Mouse (Mus musculus) testis, postnatal 14 days (tissue): ENCODE results near the gene Abcc4.
A peak's percentile ranks its signal among the peaks of the same experiment; 100 is the strongest.

Experiments
- DNase-seq: peaks from one replicate; pipeline ENCODE4 v3.0.0; 2021; ENCODE audit warnings: low spot score

Abcc4 gene

DNA sequence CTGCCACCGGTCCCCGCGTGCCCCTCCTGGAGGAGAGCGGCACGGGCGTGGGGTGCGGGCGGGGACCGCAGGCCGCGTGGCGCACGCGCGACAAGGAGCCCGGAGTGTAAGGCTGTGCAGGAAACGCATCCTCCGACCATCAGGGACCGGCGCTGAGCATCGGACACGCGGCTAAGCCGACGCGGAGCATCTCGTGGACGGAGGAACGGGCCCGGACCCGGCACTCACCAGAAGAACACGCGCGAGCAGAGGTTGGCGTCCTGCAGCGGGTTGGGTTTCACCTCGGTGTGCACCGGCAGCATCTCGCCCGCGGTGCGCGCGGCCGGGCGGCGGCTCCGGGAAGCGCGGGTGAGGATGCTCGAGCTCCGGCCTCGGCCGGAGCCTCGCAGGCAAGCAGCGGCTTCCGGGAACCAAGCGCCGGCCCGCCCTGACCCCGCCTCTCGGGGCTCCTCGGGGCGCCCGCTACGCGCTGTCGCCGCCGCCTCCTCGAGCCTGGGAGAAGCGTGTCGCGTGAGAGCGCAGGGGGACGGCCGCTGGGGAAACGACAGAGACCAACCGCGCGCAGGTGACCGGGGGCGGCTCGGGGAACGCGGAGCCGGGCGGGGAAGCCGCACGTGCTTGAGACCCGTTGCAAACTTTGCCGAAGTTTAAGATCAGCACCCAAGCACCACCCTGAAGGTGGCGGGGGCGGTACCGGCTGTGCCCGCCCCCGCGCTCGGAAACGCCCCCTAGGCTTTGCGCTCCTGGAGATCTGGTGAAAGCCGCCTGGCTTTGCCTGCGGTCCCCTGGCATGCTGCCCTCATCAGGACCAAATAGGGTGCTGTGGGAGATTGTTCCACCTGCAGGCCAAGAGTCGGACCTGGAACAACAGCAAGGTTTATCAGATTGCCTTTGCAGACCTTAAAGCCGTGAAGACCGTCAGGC lies at the start of gene Abcc4:
Gene Abcc4, minus strand, starts transcription at position 412 of the 924 bp plus-strand sequence.
- DNase-seq = peak; percentile 53

DNA sequence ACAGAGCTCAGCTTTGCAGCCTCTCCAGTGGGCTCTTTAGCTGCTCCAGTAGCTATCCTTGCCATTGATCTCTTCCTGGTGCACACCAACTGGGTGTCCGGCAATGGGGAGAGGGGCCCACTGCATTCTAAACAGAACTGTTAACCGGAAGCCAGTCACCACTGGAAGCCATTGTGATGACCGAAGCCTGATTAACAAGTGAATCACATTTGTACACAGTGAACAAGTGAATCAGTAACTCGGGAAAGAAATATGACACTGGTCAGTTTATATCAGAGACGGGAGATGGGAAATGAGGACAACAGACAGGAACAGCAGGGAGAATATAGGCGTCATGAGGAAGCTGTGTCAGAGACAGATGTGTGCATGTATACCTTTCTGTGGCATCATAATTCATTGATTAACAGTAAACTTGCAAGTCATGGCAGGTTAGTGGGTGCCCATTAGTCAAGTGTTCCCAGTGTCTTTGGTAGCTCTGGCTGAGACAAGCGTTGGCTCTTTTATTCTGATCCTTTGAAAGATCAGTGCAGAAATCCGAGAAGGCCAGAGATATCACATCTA lies 45.3 kb upstream of the Abcc4 start:
- DNase-seq = no peak

DNA sequence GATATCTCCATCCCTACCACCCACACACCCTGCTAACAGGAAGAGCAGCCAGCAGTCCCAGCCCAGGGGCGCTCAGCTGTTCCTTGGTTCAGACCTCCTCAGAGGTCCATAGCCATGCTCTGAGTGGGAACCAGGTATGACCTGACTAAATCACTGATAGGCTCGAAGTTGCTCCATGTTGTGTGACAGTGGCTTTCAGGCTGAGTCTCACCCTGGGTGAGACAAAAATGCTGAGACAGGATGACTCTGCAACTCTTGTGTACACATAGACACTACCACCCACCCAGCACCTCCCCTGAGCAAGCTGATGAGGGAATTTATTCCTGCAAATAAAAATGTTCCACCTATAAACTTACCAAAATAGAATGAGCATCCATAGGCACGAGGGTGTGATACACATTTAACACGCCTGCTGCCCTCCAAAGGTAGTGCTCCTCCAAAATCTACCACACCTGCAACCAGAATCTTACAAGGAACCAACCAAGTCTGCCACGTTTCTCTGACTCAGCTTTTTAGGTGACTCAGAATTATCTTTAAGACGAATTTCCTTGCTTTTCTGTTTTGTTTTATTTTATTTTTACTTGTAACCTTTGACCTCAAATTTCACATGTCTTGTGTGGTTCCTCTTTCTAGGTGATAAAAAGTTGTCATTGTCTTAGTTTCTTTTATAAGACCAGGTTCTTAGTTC lies 44.6 kb upstream of the Abcc4 start:
- no peak for DNase-seq

DNA sequence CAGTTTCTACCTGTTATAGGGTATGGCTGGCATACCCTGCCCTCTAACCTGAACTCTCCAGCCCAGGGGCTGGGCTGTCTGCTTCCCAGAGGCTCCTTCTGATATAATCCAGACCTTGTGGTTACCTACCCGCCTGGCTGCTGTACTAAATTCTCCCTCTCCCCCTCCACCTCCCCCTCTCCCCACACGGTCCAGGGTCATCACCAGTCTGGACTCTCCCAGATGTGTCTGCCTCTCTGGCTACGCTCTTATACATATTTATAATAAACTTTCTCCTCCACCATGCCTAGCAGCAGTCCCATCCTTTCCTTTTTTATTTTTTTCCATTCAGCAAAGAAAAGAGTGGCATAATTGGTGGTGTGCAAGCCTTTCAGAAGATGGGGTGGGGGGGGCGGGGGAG lies 43.7 kb upstream of the Abcc4 start:
- DNase-seq = no peak

DNA sequence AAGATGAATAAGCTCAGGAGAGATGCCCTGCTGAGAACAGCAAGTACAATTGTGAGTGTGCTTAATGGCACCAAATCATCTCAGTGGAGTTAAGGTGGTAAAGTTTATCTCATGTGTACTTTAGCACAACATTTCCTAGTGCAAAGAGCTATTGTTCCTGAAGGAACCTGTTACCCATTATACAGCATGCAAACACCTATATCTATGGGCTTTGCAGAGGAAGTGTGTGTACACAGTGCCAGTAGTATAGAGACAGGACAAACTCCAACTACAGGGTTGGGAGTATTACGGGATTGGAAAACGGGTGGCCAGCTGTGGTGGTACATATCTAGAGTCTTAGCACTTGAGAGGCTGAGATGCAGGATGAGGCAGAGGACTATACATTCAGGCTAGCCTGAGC lies 43.0 kb upstream of the Abcc4 start:
- DNase-seq = no peak

DNA sequence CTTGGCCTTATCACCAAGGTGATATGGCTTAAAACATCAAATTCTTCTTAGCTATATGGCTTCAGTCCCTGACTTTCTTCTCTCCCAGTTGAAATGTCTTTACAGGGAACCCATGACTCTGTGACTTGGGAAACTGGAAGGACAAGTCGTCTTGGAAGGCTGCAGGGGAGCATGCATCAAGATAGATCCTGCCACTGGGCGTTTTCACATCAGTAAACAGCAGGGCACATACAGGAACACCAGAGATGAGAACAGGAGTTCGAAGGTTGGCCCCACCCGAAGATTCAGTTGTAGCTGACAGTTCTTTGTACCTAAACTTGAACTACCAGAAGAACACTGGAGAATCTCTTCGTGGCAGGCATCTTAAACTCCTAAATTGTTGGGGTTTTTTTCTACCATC lies 36.8 kb upstream of the Abcc4 start:
- DNase-seq = no peak

DNA sequence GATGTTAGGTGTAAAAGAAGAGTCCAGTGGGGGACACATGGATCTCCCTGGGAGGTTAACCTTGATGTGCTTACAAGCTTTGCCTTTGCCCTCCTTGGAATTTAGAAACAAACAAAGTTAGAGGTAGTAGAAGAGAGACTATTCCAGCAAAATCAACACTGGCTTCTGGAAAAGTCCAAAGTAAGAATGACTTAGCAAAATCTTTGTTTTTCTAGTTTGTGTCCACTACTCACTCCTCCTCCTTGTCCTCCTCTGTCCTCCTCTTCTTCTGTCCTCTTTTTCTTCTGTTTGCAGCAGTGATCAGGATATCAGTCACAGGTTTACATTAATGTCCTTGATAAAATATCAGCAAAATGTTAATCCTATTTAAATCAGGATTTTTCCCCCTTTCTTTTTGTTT lies 35.8 kb upstream of the Abcc4 start:
- DNase-seq = no peak

DNA sequence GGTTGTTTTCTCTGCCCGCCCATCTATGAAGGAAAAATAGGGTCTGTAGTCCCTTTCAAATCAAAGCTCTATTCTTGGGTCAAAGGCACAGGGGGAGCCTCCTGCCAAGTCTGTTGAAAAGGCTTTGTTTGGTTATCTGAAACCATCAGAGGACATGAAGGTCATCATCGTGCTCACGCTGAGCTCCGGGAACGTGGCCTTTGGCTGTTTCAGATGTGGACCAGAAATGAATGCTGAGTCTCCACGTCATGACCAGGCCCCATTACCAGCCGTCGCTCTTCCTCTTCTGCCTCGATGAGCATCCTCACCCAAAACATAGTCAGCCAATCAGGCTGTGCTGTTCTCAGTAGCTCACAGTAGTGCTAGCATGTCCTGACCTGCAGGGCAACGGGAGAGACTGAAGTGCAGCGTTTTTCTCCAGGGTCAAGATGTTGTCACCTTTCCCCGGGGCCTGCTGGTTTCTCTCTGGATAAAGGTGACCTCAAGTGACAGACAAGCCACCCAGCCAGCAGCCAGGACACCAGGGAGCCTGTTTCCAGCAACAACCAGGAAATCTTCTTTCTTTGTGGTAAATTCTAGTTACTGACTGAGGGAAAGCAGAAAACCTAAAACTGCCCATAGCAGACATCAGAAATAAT lies 31.4 kb upstream of the Abcc4 start:
- DNase-seq = no peak

DNA sequence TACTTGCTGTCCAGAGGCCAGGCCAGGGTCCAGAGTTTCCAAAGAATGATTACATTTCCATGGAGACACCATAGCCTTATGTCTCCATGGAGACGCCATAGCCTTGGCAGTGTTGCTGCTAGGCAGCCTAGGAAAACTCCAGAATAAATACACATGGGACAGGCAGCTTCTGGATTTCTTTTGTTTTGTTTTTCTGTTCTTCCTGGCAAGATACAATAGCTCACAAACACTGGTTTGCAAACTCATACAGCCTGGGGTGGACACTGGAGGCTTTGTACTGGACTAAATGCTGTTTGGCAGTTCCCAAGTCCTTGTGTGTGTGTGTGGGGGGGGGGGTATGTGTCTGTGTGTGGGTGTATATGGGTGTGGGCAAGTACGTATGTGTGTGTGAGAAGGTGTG lies 29.1 kb upstream of the Abcc4 start:
- DNase-seq = no peak

DNA sequence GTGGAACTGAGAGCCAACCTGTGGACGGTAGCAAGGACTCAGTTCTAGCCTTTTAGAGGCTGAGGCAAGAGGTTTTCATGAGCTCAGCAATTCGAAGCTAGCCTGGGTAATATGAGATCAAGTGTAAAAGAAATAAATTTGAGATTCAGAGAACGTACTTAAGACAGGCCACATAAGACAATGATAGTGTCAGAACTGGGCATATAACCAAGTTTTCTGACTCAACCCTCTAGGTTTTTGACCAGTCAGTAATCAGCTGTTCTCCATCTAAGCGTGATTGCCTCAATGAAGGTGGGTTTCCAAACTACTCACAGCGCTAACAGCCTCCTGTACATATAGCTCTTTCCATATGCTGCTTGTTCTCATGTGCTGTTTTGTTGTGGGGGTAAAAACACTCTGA lies 27.1 kb upstream of the Abcc4 start:
- no peak for DNase-seq

DNA sequence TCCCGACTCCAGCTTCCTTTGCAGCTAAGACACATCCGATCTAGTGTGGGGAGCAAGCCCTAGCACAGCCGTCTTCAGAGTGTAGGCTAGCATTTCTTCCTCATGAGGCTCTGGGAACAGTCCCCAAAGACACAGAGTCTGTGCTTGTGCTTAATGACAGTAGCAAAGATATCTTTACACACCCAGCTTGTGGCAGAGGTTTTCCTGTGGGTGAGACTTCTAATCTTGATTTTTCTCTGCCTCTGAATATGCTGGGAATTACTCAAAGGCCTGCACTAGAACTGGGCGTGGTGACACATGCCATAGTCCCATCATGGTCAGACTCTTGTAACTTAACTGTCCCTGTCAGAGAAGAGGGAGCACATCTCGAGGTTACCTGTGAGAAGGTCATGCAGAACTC lies 24.6 kb upstream of the Abcc4 start:
- DNase-seq = no peak

DNA sequence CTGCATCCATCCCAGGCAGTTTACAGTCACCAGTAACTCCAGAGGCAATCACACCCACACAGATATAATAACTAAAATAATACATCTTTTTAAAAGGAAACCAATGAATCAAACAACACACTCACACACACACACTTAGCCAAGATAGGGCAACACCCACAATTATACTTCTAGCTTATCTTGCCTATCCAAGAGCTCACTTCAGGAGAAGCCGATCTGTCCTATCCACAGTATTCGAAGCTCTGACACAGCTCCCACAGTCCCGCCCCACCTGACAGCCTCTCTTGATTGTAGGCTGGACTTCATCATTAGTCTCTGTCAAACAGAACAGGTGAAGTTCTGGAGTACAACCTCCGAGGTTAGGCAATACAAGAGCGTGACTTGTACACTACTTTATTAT lies 19.4 kb upstream of the Abcc4 start:
- no peak for DNase-seq

DNA sequence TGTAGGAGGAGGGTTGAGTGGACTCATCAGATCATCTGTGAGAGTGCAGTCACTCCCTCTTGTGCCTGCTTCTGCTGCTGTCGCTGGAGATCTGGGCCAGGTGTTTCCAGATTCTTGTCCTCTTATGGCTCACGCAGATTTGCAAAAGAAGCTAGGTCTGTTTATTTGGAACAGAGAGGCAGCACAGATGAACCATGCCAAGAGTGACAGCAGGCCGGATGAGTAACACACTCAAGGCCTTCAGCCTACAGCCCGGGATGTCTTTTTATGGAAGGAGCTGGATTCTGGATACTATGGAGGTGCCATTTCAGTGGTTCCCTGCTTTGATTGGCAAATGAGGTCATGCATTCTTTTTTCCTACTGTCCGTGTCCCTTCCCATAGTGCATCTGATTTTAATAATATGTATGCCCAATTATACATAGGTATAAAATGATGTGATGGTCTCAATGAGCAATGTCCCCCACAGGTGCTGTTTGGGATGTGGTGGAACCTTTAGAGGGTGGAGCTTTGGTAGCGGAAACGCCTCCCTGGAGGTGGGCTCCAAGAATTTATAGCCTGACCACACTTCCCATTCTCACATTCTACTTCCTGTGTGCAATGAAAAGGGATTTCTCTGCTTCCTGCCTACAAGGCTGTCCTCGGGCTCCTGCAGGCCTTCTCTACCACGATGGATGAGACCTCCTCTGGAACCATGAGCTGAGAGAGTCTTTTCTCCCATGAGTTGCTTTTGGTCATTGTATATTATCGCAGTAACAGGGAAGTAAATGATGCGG lies 18.1 kb upstream of the Abcc4 start:
- DNase-seq = no peak

DNA sequence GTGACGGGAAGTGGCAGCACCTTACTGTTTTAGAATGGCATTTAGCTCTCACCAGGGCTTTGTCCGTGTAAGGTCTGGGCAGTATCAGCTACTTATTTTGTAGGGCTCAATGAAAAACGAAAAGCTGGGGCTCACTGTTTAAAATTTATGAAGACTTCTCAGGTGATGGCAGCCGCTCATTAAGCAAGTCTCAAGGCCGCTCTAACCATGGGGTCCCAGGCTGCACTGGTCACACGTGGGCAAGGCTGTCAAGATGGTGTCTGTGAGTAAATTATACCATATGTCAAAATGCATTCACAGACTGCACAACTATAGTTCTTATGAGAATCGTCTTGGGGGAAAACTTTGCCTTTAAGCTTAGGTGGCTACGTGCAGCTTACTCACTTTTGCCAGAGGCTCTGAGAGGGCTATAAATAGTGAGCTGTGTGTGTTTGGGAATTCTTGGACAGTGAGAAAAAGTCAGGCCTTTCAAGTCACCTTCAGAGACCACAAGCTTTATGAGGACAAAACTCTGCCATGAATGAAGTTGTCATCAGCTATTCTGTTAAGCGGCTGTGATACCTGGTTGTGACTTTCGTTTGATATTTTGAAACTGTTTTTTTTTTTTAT lies 13.7 kb upstream of the Abcc4 start:
- DNase-seq = no peak

DNA sequence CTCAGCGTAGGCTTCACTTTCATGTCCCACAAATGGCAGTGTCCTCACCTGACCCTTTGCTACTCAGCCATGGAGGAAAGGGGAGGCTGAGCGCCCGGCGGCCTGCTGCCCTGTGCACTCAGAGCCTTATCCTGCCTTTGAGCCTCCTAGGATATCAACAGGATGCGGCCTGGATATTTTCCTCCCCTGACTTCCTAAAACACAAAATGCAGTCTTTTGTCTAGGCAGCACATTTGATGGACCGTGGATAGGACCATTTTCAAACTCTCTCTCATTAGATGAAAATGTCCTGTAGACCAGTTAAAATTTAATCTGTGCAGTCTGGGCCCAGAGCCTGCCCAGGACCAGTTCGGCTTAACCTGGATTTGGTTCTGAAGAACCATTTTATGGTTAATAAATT lies 12.6 kb upstream of the Abcc4 start:
- DNase-seq = no peak

DNA sequence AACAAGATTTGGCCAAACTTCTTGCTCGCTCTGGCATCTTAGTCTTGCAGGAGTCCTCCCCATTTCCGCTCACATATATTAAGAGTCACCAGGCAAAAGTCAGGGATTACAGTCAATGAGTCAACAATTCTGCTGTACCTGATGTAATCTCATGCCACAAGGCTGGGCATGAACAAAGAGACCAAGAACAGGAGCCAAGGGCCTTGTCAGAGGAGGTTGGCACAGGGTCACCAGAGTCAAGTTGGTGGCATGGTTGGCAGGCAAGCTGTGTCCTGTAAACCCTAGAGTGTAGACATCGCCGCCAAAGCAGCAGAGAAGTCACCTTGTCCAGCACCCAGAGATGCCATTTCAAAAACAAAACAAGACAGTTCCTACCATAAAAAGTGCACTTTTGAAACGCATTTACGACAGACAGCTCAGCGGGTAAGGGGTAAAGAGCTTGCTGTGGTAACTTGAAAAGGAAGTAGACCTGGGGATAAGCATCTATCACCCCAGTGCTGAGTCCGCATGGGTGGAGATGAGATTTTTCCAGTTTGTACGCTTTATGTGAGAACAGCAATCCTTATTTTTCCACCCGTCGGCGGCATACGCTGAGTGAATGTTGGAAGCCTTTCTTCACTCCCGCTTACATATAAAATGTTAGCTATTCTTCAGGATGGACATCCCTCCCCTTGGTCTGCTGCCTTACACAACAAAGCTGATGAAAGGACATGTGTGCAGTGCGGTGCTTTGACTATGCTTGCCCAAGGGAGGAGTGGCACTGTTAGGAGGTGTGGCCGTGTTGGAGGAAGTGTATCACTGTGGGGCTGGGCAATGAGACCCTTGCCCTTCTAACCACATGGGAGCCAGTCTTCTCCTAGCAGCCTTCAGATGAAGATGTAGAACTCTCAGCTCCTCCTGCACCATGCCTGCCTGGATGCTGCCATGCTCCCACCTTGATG lies 10.6 kb upstream of the Abcc4 start:
- DNase-seq = no peak

DNA sequence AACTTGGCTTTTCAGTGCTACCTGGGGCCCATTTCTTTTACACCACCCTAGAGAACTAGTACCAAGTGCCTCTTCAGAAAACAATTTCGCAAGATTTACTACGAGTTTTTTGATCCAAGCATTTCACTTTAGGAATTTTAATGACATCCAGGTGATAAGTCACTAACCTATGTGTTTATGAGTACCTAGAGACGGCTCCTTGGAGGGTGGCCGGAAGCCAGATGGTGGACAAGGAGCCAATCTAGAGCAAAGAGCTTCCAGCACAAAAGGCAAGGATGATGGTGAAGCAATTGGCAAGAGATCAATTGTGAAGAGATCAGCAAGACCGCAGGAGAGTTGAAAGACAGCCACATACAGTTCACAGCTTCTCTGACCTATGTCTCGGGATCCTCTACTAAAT lies 8.7 kb upstream of the Abcc4 start:
- no peak for DNase-seq

DNA sequence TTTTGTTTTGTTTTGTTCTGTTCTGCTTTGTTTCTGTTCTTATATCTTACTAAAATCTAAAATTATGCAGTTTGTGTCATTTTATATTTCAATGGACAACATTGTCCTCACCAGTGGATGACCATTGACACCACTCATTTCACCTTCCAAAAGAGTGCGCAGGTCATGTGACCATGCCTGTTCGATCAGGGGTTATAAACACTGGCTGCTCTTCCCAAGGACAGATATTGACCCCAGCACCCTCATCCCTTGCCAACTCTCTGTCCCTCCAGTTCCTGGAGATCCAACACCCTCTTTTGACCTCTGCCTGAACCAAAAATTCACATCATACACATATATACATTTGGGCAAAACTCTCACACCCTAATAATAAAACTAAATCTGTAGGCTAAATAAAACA lies 8.3 kb upstream of the Abcc4 start:
- no peak for DNase-seq

DNA sequence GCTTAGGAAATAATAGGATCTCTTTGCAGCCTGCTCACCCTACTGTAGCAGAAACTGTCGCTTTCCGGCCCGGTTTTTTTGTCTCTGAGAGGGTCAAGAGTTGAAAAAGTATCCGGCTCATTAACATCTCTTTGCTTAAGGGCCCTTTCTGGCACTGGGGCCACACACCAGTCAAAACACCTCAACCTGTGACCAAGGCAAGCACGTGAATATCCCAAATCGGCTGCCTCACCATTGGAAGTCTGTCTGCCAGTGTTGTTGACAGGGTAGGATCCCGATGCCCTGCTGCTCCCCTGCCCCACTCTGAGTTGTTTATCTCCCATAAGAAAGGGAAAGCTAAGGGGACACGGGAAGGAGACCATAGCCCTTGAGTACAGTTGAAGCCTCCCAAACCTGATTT lies 7.8 kb upstream of the Abcc4 start:
- no peak for DNase-seq

DNA sequence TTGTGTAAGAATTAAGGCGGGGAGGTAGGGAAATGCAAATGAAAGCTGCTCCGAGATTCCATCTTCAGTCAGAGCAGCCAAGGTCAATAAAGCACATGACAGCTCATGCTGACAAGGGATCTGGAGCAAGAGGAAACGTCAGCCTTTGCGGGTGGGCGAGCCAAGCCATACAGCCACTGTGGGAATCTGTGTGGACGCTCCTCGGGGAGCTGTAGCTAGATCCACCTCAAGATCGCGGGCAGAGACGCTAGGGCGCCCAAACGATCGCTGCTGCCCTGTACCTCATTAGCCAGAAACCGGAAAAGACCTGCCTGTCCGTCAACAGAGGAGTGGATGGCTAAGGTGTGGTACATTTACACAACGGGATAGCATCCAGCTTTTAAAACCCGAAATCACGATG lies 7.4 kb upstream of the Abcc4 start:
- DNase-seq = no peak
